Mouse (Mus musculus): ENCODE results near the gene D430042O09Rik. TPM values are rescaled to one million over a fixed set of nuclear protein-coding genes. Genes with fewer than 3 reads are reported as not detected.

D430042O09Rik gene
- polyA plus RNA-seq, 1 experiment from 2014 or later, result 6.2 TPM

- no peak for ATAC-seq (replicated peaks; ENCODE audit: insufficient number of reproducible peaks, insufficient read depth, low FRiP score, low read depth)
- H3K4me2 ChIP-seq, result no peak overlapping the region
- no peaks in the 10 kb centered on the region for H3K9me3 ChIP-seq (replicated peaks)
- no peaks in the 10 kb centered on the region for H3K36me3 ChIP-seq
- WGBS, result 82% methylated on average over 7 of the region's 7 CpGs
- peak overlapping the region; percentile 95 for H3K27ac ChIP-seq
- H3K4me3 ChIP-seq, result no peak overlapping the region
- H3K4me1 ChIP-seq (replicated peaks), result peaks cover 68% of the 10 kb centered on the region
- no peak overlapping the region for H3K9ac ChIP-seq
- no peaks in the 10 kb centered on the region for H3K27me3 ChIP-seq
Measured at GRCm38 (mm10) chr7:125762883-125763830, 55.5 kb downstream of the D430042O09Rik start.

GRCm38 (mm10) chr7:125764373-125764772 lies 56.7 kb downstream of the D430042O09Rik start:
- Histone ChIP-seq H3K27me3 (no peaks in the 10 kb centered on the region), H3K4me3 (no peak overlapping the region), H3K9ac (0 out of 2 replicates have a peak overlapping the region, but pooled peaks have one; percentile 8), H3K4me2 (no peak overlapping the region), H3K27ac (peak overlapping the region; percentile 95), H3K36me3 (no peaks in the 10 kb centered on the region), H3K9me3 (replicated peaks) (no peaks in the 10 kb centered on the region), H3K4me1 (replicated peaks) (peaks cover 68% of the 10 kb centered on the region)
- WGBS, result 35% methylated on average over 3 of the region's 3 CpGs
- ATAC-seq (replicated peaks; ENCODE audit: insufficient number of reproducible peaks, insufficient read depth, low FRiP score, low read depth), result peak; percentile 79

- H3K4me3 ChIP-seq, result no peak overlapping the region
- peak overlapping the region; percentile 21; the same call in 1 of the 2 replicates for H3K4me2 ChIP-seq
- H3K36me3 ChIP-seq, result no peaks in the 10 kb centered on the region
- no peaks in the 10 kb centered on the region for H3K9me3 ChIP-seq (replicated peaks)
- WGBS, result 47% methylated on average over 9 of the region's 9 CpGs
- peaks cover 62% of the 10 kb centered on the region for H3K4me1 ChIP-seq (replicated peaks)
- H3K27me3 ChIP-seq, result no peaks in the 10 kb centered on the region
- ATAC-seq (replicated peaks; ENCODE audit: insufficient number of reproducible peaks, insufficient read depth, low FRiP score, low read depth), result peak; percentile 37
- no peak overlapping the region for H3K9ac ChIP-seq
- H3K27ac ChIP-seq, result peak overlapping the region; percentile 77
Measured at GRCm38 (mm10) chr7:125766976-125767831, 59.5 kb downstream of the D430042O09Rik start.

GRCm38 (mm10) chr7:125772961-125773571 lies 65.4 kb downstream of the D430042O09Rik start:
- ATAC-seq (replicated peaks; ENCODE audit: insufficient number of reproducible peaks, insufficient read depth, low FRiP score, low read depth), result peak; percentile 62
- Histone ChIP-seq H3K36me3 (no peaks in the 10 kb centered on the region), H3K4me3 (no peak overlapping the region), H3K27ac (peak overlapping the region; percentile 64), H3K27me3 (no peaks in the 10 kb centered on the region), H3K9ac (no peak overlapping the region), H3K4me1 (replicated peaks) (peaks cover 18% of the 10 kb centered on the region), H3K4me2 (no peak overlapping the region), H3K9me3 (replicated peaks) (no peaks in the 10 kb centered on the region)
- WGBS, result 50% methylated on average over 13 of the region's 13 CpGs

- Histone ChIP-seq H3K4me1 (replicated peaks) (0 out of 2 replicates have a peak, but pooled peaks cover 2% of the 10 kb centered on the region), H3K27me3 (no peaks in the 10 kb centered on the region), H3K27ac (no peak overlapping the region), H3K4me2 (no peak overlapping the region), H3K9ac (no peak overlapping the region), H3K9me3 (replicated peaks) (no peaks in the 10 kb centered on the region), H3K36me3 (0 out of 2 replicates have a peak, but pooled peaks cover 4% of the 10 kb centered on the region), H3K4me3 (no peak overlapping the region)
- no peak for ATAC-seq (replicated peaks; ENCODE audit: insufficient number of reproducible peaks, insufficient read depth, low FRiP score, low read depth)
- 77% methylated on average over 1 of the region's 1 CpGs for WGBS
Measured at GRCm38 (mm10) chr7:125783206-125783605, 75.5 kb downstream of the D430042O09Rik start.

GRCm38 (mm10) chr7:125786105-125786504 lies 78.4 kb downstream of the D430042O09Rik start:
- ATAC-seq (replicated peaks; ENCODE audit: insufficient number of reproducible peaks, insufficient read depth, low FRiP score, low read depth), result no peak
- Histone ChIP-seq H3K9ac (no peak overlapping the region), H3K36me3 (0 out of 2 replicates have a peak, but pooled peaks cover under 1% of the 10 kb centered on the region), H3K27me3 (no peaks in the 10 kb centered on the region), H3K4me2 (no peak overlapping the region), H3K4me1 (replicated peaks) (peaks cover 7% of the 10 kb centered on the region; the same call in 1 of the 2 replicates), H3K4me3 (no peak overlapping the region), H3K9me3 (replicated peaks) (no peaks in the 10 kb centered on the region), H3K27ac (no peak overlapping the region)
- WGBS, result 78% methylated on average over 5 of the region's 5 CpGs

GRCm38 (mm10) chr7:125787046-125787445 lies 79.4 kb downstream of the D430042O09Rik start:
- 64% methylated on average over 7 of the region's 7 CpGs for WGBS
- no peak overlapping the region for H3K27ac ChIP-seq

GRCm38 (mm10) chr7:125790039-125790438 lies 82.4 kb downstream of the D430042O09Rik start:
- 56% methylated on average over 8 of the region's 8 CpGs for WGBS
- Histone ChIP-seq H3K27ac (0 out of 2 replicates have a peak overlapping the region, but pooled peaks have one; percentile 16), H3K9ac (no peak overlapping the region), H3K9me3 (replicated peaks) (no peaks in the 10 kb centered on the region), H3K4me1 (replicated peaks) (peaks cover 7% of the 10 kb centered on the region; the same call in 1 of the 2 replicates), H3K4me2 (no peak overlapping the region), H3K36me3 (no peaks in the 10 kb centered on the region), H3K27me3 (no peaks in the 10 kb centered on the region), H3K4me3 (no peak overlapping the region)
- no peak for ATAC-seq (replicated peaks; ENCODE audit: insufficient number of reproducible peaks, insufficient read depth, low FRiP score, low read depth)

More at GRCm38 (mm10) chr7:125787046-125787445, 79.4 kb downstream of the D430042O09Rik start:
- H3K9me3 ChIP-seq (replicated peaks), result no peaks in the 10 kb centered on the region
- H3K36me3 ChIP-seq, result no peaks in the 10 kb centered on the region
- H3K4me1 ChIP-seq (replicated peaks), result peaks cover 7% of the 10 kb centered on the region; the same call in 1 of the 2 replicates
- H3K4me3 ChIP-seq, result no peak overlapping the region
- H3K9ac ChIP-seq, result no peak overlapping the region
- ATAC-seq (replicated peaks; ENCODE audit: insufficient number of reproducible peaks, insufficient read depth, low FRiP score, low read depth), result no peak
- H3K27me3 ChIP-seq, result no peaks in the 10 kb centered on the region
- no peak overlapping the region for H3K4me2 ChIP-seq

GRCm38 (mm10) chr7:125806571-125806970 lies 98.9 kb downstream of the D430042O09Rik start:
- Histone ChIP-seq H3K27me3 (no peaks in the 10 kb centered on the region), H3K36me3 (no peaks in the 10 kb centered on the region), H3K4me3 (no peak overlapping the region), H3K4me1 (replicated peaks) (no peaks in the 10 kb centered on the region), H3K4me2 (no peak overlapping the region), H3K27ac (no peak overlapping the region), H3K9me3 (replicated peaks) (no peaks in the 10 kb centered on the region), H3K9ac (no peak overlapping the region)
- ATAC-seq (replicated peaks; ENCODE audit: insufficient number of reproducible peaks, insufficient read depth, low FRiP score, low read depth), result no peak
- WGBS, result 52% methylated on average over 1 of the region's 1 CpGs

- no peaks in the 10 kb centered on the region for H3K36me3 ChIP-seq
- no peak overlapping the region for H3K4me2 ChIP-seq
- no peak for ATAC-seq (replicated peaks; ENCODE audit: insufficient number of reproducible peaks, insufficient read depth, low FRiP score, low read depth)
- H3K4me3 ChIP-seq, result no peak overlapping the region
- H3K27ac ChIP-seq, result no peak overlapping the region
- no peak overlapping the region for H3K9ac ChIP-seq
- no peaks in the 10 kb centered on the region for H3K27me3 ChIP-seq
- 70% methylated on average over 3 of the region's 3 CpGs for WGBS
- no peaks in the 10 kb centered on the region for H3K4me1 ChIP-seq (replicated peaks)
- no peaks in the 10 kb centered on the region for H3K9me3 ChIP-seq (replicated peaks)
Measured at GRCm38 (mm10) chr7:125808210-125808609, 100.5 kb downstream of the D430042O09Rik start.
